Mouse (Mus musculus) forebrain, embryonic 10.5 days (tissue): ENCODE measurements at regions not wholly inside any gene's neighbourhood (a gene's known extent, or its start where the extent isn't known, plus 50 kb on each side); places are given as distances from the start of the nearest gene placed in this dataset.
A peak's percentile ranks its signal among the peaks of the same experiment; 100 is the strongest.

Experiments used
- DNase-seq: peaks from one replicate; pipeline ENCODE4 v3.0.0-alpha.2; 2017; ENCODE audit warnings: low spot score; ENCODE audit errors: extremely low spot score
- H3K27ac ChIP-seq: fragments of 300-500 bp; sonication (generic); 2 replicates; pipeline ENCODE4 v1.5.1; 2016; ENCODE audit warnings: mild to moderate bottlenecking
- H3K27me3 ChIP-seq: fragments of 300-500 bp; sonication (generic); 2 replicates; pipeline ENCODE4 v1.6.1; 2016; ENCODE audit warnings: mild to moderate bottlenecking; ENCODE audit not compliant: poor library complexity, severe bottlenecking
- H3K36me3 ChIP-seq: fragments of 300-500 bp; sonication (generic); replicated peaks from 2 replicates; pipeline ENCODE4 v1.6.1; 2016; ENCODE audit warnings: mild to moderate bottlenecking, moderate library complexity
- H3K4me1 ChIP-seq: fragments of 300-500 bp; sonication (generic); 2 replicates; pipeline ENCODE4 v1.6.1; 2016
- H3K4me3 ChIP-seq: fragments of 300-500 bp; sonication (generic); 2 replicates; pipeline ENCODE4 v1.5.1; 2016; ENCODE audit warnings: mild to moderate bottlenecking, moderate library complexity
- H3K9me3 ChIP-seq: fragments of 300-500 bp; sonication (generic); 2 replicates; pipeline ENCODE4 v1.6.1; 2016; ENCODE audit warnings: mild to moderate bottlenecking, moderate library complexity
- WGBS: fragments of 180-500 bp; shearing (Covaris S2); methylation state at CpG from one replicate; pipeline ENCODE4 v1.1.7; 2016; 5-methylcytosine and 5-hydroxymethylcytosine counted together

DNA sequence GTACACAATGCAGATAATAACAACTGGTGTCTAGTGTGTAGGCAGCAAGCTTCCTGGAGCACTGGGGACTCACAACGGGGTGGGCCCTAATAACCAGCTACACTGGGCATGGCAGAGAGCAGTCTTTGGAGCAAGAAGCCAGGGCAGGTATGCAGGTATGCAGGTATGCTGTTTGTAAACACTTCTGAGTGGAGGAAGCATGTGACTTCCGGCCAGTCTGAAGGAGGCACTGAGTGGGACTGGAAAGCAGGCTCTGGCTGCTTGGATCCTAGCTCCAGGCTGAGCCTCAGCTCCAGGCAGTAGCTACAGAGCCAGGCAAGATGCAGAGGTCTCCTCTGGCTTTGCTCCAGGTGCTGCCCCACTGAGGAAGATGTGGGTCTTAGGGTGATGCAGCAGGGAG, 129.9 kb downstream of the 2410131K14Rik start:
- Histone ChIP-seq H3K36me3 (no peaks in the 10 kb centered on the region), H3K9me3 (no peaks in the 10 kb centered on the region), H3K27me3 (peaks cover 81% of the 10 kb centered on the region), H3K4me1 (peaks cover 53% of the 10 kb centered on the region), H3K4me3 (no peak overlapping the region), H3K27ac (peak overlapping the region; percentile 2; the same call in 1 of the 2 replicates)
- DNase-seq = no peak
- WGBS = 68% methylated on average over 2 of the region's 2 CpGs

DNA sequence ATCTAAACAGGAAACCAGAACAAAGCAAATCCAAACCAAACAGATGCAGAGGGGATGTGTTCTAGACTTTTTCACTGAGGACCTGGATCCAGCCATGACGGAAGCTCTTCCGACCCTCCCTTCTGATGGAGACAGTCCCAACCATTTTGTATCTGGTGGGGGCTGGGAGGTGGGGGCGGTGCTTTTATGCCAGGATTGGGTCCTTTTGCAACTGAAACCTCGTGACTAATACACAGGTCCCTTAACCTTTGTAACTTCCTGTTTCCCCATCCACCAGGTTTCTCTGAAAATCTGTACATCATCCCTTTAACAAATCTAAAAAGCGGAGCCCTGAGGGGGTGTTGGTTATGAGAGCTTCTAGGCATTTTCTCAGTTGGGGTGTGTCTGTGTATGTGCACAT, 130.9 kb downstream of the 2410131K14Rik start:
- Histone ChIP-seq H3K4me3 (no peak overlapping the region), H3K27ac (0 out of 2 replicates have a peak overlapping the region, but pooled peaks have one; percentile 2), H3K27me3 (peaks cover 88% of the 10 kb centered on the region), H3K4me1 (peaks cover 62% of the 10 kb centered on the region), H3K36me3 (no peaks in the 10 kb centered on the region), H3K9me3 (no peaks in the 10 kb centered on the region)
- DNase-seq = no peak
- WGBS = 75% methylated on average over 5 of the region's 5 CpGs

DNA sequence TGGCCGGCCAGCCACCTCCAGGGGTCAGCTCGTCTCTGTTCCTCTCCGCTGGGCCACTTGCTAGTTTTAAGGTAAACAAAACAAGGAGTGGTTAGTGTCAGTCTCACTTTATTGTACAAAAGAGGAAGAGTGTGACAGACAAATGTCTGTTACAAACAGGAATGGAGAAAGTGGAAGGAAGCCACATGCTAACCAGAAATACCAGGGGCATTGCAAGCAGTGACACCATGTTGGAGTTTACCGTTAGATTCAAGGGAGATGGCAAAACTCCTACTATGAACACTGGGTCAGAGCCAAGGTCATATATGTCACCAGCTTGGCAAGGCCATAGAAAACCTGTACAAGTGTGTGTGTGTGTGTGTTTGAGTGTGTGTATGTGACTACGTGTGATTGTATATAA, 131.5 kb downstream of the 2410131K14Rik start:
- Histone ChIP-seq H3K4me3 (no peak overlapping the region), H3K4me1 (peaks cover 68% of the 10 kb centered on the region), H3K27ac (no peak overlapping the region), H3K27me3 (peaks cover 84% of the 10 kb centered on the region), H3K36me3 (no peaks in the 10 kb centered on the region), H3K9me3 (no peaks in the 10 kb centered on the region)
- 72% methylated on average over 5 of the region's 5 CpGs for WGBS
- DNase-seq = no peak

DNA sequence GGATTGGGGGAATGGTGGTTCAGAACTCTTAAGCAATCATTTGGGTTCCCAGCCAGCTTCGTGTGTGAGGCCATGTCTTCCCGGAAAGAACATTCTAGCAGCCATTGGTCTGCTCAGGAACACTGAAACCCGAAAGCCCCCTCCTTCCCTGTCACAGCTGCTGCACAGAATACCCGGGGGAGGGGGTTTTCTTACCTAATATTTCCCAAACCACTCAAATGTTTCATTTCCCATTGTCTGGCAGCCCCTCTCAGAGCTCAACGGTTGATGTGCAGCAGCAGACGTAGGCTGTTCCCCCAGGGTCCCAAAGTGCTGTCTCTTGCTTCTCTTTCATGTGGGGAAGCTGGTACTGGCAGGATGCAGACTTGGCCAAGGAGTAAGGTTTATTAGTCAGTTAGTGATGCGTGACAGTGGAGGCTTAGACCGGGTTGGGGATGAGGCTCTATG, 132.4 kb downstream of the 2410131K14Rik start:
- no peak for DNase-seq
- 64% methylated on average over 8 of the region's 8 CpGs for WGBS
- Histone ChIP-seq H3K27ac (no peak overlapping the region), H3K27me3 (peaks cover 75% of the 10 kb centered on the region), H3K4me3 (no peak overlapping the region), H3K4me1 (peaks cover 72% of the 10 kb centered on the region), H3K36me3 (no peaks in the 10 kb centered on the region), H3K9me3 (no peaks in the 10 kb centered on the region)

DNA sequence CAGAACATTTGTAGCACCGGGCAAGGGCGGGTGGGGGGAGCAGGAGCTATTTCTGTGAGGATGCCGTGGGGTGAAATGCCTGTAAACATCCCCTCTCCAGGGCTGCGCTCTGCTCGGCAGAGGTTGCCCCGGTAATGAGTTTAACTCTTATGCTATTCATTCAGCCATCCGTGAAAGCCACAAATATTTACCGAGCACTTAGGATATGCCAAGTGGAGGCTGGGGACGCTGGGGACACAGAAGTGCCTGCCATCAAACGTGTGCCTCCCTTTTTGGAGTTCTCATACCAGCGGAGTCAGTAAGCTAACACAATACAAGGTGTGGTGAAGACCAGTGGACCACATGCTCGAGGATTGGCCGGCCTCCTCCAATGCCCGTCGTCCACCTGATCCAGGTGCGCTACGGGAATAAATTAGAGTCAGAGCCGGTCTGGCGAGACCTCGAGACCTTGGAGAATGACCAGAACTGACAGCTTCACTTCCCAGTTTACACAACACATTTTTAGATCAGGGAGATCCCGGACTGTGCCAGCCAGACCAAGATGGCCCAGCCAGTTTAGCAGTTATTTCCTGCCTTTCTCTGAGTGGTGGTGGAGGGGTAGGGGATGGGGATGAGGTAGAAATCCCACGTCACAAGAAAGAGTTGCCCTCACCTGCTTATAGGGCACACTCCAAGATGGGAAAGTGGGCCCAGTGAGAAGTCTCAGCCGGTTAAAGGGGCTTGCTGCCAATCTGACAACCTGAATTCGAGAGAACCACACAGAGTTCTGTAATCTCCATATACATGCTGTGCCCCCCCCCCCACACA, 134.4 kb downstream of the 2410131K14Rik start:
- Histone ChIP-seq H3K27ac (no peak overlapping the region), H3K36me3 (no peaks in the 10 kb centered on the region), H3K27me3 (peaks cover 72% of the 10 kb centered on the region), H3K4me1 (peaks cover 59% of the 10 kb centered on the region), H3K9me3 (no peaks in the 10 kb centered on the region), H3K4me3 (no peak overlapping the region)
- WGBS = 48% methylated on average over 24 of the region's 24 CpGs
- no peak for DNase-seq

DNA sequence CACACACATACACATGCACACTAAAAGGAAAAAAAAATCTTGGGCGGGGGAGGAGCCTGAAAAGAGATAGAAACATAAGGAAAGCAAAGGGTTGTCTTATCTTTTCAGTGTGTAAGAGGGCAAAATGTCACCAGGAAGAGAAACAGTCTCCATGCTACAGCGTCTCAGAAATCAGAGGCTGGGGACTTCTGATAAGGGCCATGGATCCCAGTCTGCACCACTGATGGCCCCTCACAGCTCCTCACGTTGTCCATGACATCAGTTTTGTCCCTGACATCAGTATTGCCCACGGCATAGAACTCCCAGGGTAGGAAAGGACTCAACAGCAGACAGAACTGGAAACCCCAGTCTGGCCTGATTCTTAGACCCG, 135.0 kb downstream of the 2410131K14Rik start:
- no peak for DNase-seq
- no peaks in the 10 kb centered on the region for H3K36me3 ChIP-seq
- no peak overlapping the region for H3K27ac ChIP-seq
- 25% methylated on average over 5 of the region's 5 CpGs for whole genome bisulfite sequencing
- H3K9me3 ChIP-seq = no peaks in the 10 kb centered on the region
- H3K27me3 ChIP-seq = peaks cover 66% of the 10 kb centered on the region
- peaks cover 59% of the 10 kb centered on the region for H3K4me1 ChIP-seq
- H3K4me3 ChIP-seq = peak overlapping the region; percentile 61

DNA sequence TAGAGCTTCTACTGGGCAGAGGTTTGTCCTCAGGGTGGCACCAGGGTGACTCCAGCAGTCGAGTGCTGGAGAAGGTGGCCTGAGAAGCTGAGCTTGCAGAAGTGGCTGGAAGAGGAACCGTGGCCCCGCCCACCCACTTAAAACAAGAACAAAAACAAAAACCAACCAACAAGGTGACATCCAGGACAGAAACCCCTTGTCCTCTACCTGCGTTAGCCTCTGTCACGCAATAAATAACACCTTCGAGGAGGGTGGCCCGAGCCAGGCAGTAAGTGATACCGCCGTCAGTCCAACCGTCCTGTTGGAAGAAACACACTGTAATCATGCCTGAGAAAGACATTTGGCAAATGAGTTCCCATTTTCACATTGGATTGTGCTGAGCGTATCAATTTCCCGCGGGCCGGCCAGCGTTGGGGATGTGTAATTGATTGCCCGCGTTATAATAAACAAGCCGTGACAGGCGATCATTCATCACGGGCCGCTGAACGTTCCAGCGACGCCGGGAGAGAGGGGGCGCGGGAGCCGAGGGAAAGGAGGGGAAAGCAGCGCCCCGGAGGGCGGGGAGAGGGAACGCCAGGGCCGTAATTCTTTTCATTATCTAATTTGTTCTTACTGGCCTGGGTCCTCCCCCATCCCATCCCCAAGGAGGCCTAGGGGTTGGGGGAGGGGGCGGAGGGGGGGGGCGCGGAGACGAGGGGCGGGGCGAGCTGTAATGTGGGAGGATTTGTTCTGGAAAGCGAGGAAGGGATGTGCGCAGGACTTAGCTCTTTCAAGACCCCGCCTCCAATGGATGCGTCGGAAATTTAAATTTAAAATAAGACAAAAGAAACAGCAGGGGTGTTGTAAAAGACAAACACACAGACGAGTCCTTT, 135.6 kb downstream of the 2410131K14Rik start:
- WGBS = under 1% methylated on average over 45 of the region's 45 CpGs
- peak overlapping the region; percentile 82 for H3K27ac ChIP-seq
- peaks cover 60% of the 10 kb centered on the region for H3K27me3 ChIP-seq
- peak; percentile 68 for DNase-seq
- peaks cover 53% of the 10 kb centered on the region for H3K4me1 ChIP-seq
- H3K4me3 ChIP-seq = peak overlapping the region; percentile 61
- no peaks in the 10 kb centered on the region for H3K36me3 ChIP-seq
- no peaks in the 10 kb centered on the region for H3K9me3 ChIP-seq

DNA sequence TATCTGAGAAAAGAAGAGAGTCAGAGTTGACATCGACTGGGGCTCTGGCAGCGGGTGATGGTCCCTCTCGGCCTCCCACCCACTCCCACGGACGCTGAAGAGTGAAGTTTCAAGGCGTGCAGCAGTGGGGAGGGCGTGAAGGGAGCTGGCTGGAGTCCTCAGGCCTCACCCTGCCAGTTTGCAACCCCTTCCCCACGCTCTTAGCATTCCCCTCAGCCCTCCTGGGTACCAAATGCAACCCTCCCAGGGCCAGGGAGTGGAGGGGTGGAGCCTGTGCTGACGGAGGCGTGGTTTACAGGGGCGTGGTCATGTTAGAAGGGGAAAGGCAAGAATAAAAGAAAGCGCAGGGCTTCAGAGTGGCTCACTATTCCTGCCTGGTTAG, 136.3 kb downstream of the 2410131K14Rik start:
- DNase-seq = peak; percentile 63
- H3K36me3 ChIP-seq = no peaks in the 10 kb centered on the region
- WGBS = 0% methylated on average over 12 of the region's 12 CpGs

DNA sequence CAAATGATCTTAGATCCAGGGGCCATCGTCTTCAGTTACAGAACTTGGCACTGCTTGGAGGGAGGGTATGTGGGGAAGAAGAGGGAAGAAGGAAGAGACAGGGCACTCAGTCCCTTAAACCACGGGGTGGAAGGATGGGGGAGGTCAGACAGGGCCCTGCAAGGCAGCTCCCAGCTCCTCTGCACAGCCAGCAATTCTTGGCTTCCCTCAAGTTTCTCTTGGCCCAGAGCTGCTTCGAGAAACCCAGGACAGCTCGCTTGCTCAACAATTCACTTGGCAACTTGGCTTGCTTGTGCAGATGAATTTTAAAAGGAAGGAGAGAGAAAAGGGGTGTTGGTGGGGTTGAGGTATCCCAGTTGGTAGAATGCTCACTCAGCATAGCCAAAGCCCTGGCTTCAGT, 141.1 kb downstream of the 2410131K14Rik start:
- no peak for DNase-seq
- Histone ChIP-seq H3K36me3 (no peaks in the 10 kb centered on the region), H3K4me1 (peaks cover 17% of the 10 kb centered on the region), H3K27me3 (peaks cover 24% of the 10 kb centered on the region), H3K9me3 (peaks cover 22% of the 10 kb centered on the region), H3K4me3 (no peak overlapping the region), H3K27ac (no peak overlapping the region)
- 81% methylated on average over 4 of the region's 4 CpGs for WGBS

More for the DNA sequence above, 136.3 kb downstream of the 2410131K14Rik start:
- H3K27me3 ChIP-seq = peaks cover 60% of the 10 kb centered on the region
- peaks cover 47% of the 10 kb centered on the region for H3K4me1 ChIP-seq
- peak overlapping the region; percentile 82 for H3K27ac ChIP-seq
- peak overlapping the region; percentile 61 for H3K4me3 ChIP-seq
- no peaks in the 10 kb centered on the region for H3K9me3 ChIP-seq

DNA sequence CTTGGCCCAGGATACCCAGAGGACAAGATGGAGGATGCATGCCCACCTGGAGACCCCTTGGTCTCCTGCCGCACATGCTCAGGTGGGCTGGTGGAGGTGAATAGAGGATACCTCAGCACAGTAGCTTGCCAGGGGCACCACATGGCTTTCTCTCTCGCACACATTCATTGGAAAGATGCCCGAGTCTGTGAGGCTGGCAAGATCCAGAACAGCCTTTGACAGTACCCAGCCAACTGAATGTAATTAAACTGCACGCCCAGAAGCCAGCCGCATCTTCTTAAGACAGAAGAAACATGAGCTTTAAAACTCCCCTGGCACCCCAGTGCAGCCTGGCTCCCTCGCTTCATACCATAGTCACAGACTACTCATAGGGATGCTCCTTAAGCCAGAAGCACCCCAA, 143.4 kb downstream of the 2410131K14Rik start:
- H3K9me3 ChIP-seq = peaks cover 22% of the 10 kb centered on the region
- no peak overlapping the region for H3K27ac ChIP-seq
- no peak overlapping the region for H3K4me3 ChIP-seq
- H3K4me1 ChIP-seq = peaks cover 10% of the 10 kb centered on the region
- WGBS = 88% methylated on average over 6 of the region's 6 CpGs
- peaks cover 20% of the 10 kb centered on the region for H3K27me3 ChIP-seq
- DNase-seq = no peak
- H3K36me3 ChIP-seq = no peaks in the 10 kb centered on the region

DNA sequence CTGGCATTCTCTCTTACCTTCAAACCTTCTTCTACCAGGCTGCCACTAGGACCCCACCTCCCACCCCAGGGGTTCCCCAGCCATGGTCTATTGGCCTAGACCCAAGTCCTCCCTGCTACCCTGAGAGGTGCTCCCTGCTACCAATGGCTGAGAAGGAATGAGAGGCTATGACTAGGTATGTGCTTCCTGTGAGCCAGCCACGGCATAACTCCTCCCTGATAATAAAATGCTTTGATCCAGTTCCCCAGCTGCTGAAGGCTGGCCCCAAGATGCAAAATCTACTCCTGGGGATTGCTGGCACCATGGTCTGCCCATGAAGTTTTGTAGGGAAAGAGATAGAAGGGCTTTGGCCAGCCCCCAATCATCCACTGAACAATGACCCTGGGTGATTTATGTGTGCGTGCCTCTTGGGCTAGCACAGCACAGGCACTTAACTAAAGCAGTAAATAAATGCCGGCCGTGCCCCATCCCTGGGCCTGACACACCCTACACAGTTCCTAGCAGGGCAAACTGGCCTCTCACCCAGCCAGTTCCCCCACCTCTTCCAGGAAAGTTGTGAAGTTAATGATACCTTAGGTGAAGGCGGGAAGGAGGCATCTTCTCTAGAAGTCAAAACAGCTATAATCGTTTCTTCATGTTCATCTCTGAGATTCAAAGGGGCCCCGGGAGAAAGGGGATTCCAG, 145.8 kb downstream of the 2410131K14Rik start:
- Histone ChIP-seq H3K27me3 (peaks cover 30% of the 10 kb centered on the region), H3K9me3 (peaks cover 22% of the 10 kb centered on the region), H3K36me3 (no peaks in the 10 kb centered on the region), H3K4me3 (no peak overlapping the region), H3K4me1 (peaks cover 2% of the 10 kb centered on the region), H3K27ac (no peak overlapping the region)
- WGBS = 92% methylated on average over 7 of the region's 7 CpGs
- DNase-seq = no peak

DNA sequence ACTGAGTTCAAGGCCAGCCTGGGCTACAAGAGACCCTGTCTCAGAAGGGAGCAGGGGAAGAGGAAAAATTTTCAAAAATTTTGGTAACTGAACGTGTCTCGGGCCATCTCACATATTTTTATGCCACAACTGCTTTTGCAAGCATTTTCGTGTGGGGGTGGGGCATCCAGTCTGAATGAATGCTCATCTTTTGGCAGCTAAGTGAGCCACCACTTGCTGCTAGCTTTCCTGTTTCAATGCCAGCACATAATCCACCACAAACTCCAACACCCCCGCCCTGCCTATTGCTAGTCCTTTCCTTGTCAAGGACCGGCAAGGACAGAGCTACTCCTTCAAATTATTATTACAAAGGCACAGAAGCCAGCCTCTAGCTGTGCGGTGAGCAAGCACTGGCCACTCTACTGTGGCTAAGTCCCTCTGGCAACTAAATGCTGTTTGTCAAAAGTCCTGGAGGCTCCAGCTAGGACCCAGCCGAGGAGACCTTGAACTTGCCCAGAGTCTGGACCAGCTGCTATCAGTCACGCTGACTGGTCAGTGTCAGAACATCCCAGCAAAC, 148.0 kb downstream of the 2410131K14Rik start:
- DNase-seq = no peak

More for the DNA sequence above, 148.0 kb downstream of the 2410131K14Rik start:
- H3K36me3 ChIP-seq = no peaks in the 10 kb centered on the region
- 88% methylated on average over 8 of the region's 8 CpGs for WGBS
- H3K4me1 ChIP-seq = peaks cover 12% of the 10 kb centered on the region
- peaks cover 39% of the 10 kb centered on the region for H3K27me3 ChIP-seq
- no peak overlapping the region for H3K4me3 ChIP-seq
- H3K9me3 ChIP-seq = peaks cover 22% of the 10 kb centered on the region
- H3K27ac ChIP-seq = no peak overlapping the region
